Mouse (Mus musculus) spleen, adult 2 months (tissue): ENCODE results near the gene Hba-x. TPM values are rescaled to one million over a fixed set of nuclear protein-coding genes. Genes with fewer than 3 reads are reported as not detected.
"Not testable (repeated sequence)": the region's sequence is repeated elsewhere in the genome, so short reads cannot be mapped to it uniquely, and the experiment has no call there.

Experiments used
- DNase-seq, 2 experiments: peaks; one replicate each; pipeline versions ENCODE4 v3.0.0 to v3.0.0-alpha.2; 2012 to 2021; ENCODE audit warnings: low spot score in 2 of 2, low read depth in 1 of 2
- H3K27ac ChIP-seq: fragments of 200-500 bp; 2 replicates; pipeline ENCODE4 v1.5.1; 2012; ENCODE audit warnings: low read length, inconsistent platforms; ENCODE audit not compliant: insufficient read depth
- H3K27me3 ChIP-seq: fragments of 200-500 bp; 2 replicates; pipeline ENCODE4 v1.6.1; 2012; ENCODE audit warnings: mild to moderate bottlenecking, moderate library complexity, low read length, inconsistent platforms; ENCODE audit not compliant: control insufficient read depth, insufficient read depth
- H3K36me3 ChIP-seq: fragments of 200-500 bp; 2 replicates; pipeline ENCODE4 v1.6.1; 2012; ENCODE audit warnings: mild to moderate bottlenecking, low read length, inconsistent platforms; ENCODE audit not compliant: control insufficient read depth, insufficient read depth
- H3K4me1 ChIP-seq: fragments of 200-500 bp; 2 replicates; pipeline ENCODE4 v1.6.1; 2011; ENCODE audit warnings: inconsistent platforms; ENCODE audit not compliant: control insufficient read depth, insufficient read depth, insufficient read length
- H3K4me3 ChIP-seq: fragments of 200-500 bp; 2 replicates; pipeline ENCODE4 v1.5.1; 2011; ENCODE audit warnings: mild to moderate bottlenecking, inconsistent platforms; ENCODE audit not compliant: insufficient read depth, insufficient read length; ENCODE audit errors: extremely low read depth
- CTCF ChIP-seq: fragments of 200-500 bp; IDR thresholded peaks from 2 replicates; pipeline ENCODE4 v1.5.1; 2011; ENCODE audit warnings: mild to moderate bottlenecking, inconsistent platforms; ENCODE audit not compliant: insufficient read depth, insufficient read length, insufficient replicate concordance; ENCODE audit errors: extremely low read depth
- POLR2A ChIP-seq: fragments of 200-500 bp; IDR thresholded peaks from 2 replicates; pipeline ENCODE4 v1.6.1; 2011; ENCODE audit warnings: low read depth, low read length, inconsistent platforms
- WGBS: fragments of 180-500 bp; shearing (Covaris S2); methylation state at CpG from one replicate; pipeline ENCODE4 v1.1.7; 2018; 5-methylcytosine and 5-hydroxymethylcytosine counted together
- polyA plus RNA-seq: library from polyadenylated mRNA; depleted of rRNA; stranded (reverse); fragments of >200 nt; gene quantifications from 2 replicates; pipeline ENCODE4 v1.2.3, GENCODE M21; 2012

The Hba-x gene
- polyA plus RNA-seq, 1 experiment = 0.21 TPM

DNA sequence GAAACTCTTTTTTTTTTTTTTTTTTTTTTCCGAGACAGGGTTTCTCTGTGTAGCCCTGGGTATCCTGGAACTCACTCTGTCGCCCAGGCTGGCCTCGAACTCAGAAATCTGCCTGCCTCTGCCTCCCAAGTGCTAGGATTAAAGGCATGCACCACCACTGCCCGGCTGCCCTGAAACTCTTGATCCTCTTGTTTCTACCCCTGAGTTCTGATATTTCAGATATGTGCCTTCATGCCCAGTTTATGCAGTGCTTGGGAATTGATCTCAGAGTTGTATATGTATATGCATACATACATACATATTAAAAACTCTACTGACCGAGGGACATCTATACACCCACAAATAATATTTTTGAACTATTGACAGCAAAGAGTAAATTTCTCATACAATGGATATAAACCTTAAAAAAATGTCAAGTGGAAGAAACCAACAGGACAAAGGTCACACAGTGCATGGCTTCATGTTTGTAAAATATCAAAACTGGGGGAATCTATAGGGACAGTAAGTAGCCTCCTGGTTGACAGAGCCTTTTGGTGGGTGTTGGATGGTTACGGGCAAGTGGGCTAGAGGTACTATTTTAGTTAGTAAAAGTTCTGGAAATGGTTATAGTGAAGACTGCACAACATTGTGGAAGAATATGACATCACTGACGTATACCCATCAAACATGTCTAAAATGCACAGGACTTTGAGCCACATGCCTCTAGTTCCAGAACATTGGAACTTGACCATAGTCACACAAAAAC, 9.0 kb downstream of the Hba-x start:
- Histone ChIP-seq H3K4me1 (no peaks in the 10 kb centered on the region), H3K27ac (no peak overlapping the region), H3K27me3 (no peaks in the 10 kb centered on the region), H3K36me3 (no peaks in the 10 kb centered on the region), H3K4me3 (no peak overlapping the region)
- DNase-seq = no peak
- TF ChIP-seq CTCF (no peak), POLR2A (no peak)
- WGBS = 77% methylated on average over 7 of the region's 7 CpGs

DNA sequence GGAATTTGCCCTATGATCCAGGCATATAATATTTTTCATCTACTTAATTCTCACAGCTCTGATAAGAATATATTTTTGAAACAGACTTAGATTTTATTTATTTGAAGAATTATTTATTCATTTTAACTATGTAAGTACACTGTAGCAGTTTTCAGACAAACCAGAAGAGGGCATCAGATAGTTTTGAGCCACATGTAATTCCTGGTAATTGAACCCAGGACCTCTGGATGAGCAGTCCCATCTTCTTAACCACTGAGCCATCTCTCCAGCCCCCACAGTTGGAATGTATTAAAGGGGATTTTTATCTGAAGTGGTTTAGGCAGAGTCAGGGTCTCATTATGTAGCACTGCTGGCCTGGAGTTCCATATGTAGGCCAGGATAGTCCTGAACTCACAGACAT, 9.7 kb downstream of the Hba-x start:
- not testable (repeated sequence) for H3K27me3 ChIP-seq, H3K4me1 ChIP-seq, H3K36me3 ChIP-seq, H3K4me3 ChIP-seq, DNase-seq, H3K27ac ChIP-seq

- H3K27ac ChIP-seq, H3K4me3 ChIP-seq, H3K27me3 ChIP-seq, H3K36me3 ChIP-seq, H3K4me1 ChIP-seq: not testable (repeated sequence)
- TF ChIP-seq CTCF = peak; percentile 52; the same call in 1 of the 2 replicates
- 20% methylated on average over 30 of the region's 33 CpGs for WGBS
- DNase-seq = peak in 1 of 2 experiments; percentile 62
Observed at GRCm38 (mm10) chr11:32286695-32287492, 10.7 kb downstream of the Hba-x start, which contains the start of gene Hbq1b. Gene Hbq1b (plus strand): TSS chr11:32286965.

- Histone ChIP-seq H3K4me3 (no peak overlapping the region), H3K27ac (no peak overlapping the region; the same call in 1 of the 2 replicates), H3K36me3 (no peaks in the 10 kb centered on the region), H3K27me3 (no peaks in the 10 kb centered on the region), H3K4me1 (no peaks in the 10 kb centered on the region)
- DNase-seq = no peak
- 79% methylated on average over 9 of the region's 9 CpGs for WGBS
- TF ChIP-seq POLR2A = no peak
- TF ChIP-seq CTCF = no peak
Observed at GRCm38 (mm10) chr11:32287493-32287825, 11.3 kb downstream of the Hba-x start.

- not testable (repeated sequence) for H3K4me3 ChIP-seq, DNase-seq, H3K27me3 ChIP-seq, H3K27ac ChIP-seq, H3K36me3 ChIP-seq, H3K4me1 ChIP-seq
- WGBS = 74% methylated on average over 4 of the region's 4 CpGs
Observed at GRCm38 (mm10) chr11:32292819-32293218, 16.6 kb downstream of the Hba-x start.

- not testable (repeated sequence) for H3K36me3 ChIP-seq, H3K27ac ChIP-seq, DNase-seq, H3K27me3 ChIP-seq, H3K4me1 ChIP-seq, H3K4me3 ChIP-seq
- 52% methylated on average over 3 of the region's 3 CpGs for WGBS
Observed at GRCm38 (mm10) chr11:32293479-32293878, 17.3 kb downstream of the Hba-x start.

DNA sequence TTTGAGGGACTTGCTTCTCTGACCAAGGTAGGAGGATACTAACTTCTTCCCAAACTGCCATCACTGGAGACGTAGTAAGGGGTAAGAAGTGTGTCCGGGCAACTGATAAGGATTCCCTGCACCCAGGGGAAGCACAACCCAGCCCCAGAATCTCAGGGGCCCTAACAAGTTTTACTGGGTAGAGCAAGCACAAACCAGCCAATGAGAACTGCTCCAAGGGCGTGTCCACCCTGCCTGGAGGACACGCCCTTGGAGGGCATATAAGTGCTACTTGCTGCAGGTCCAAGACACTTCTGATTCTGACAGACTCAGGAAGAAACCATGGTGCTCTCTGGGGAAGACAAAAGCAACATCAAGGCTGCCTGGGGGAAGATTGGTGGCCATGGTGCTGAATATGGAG, 20.0 kb downstream of the Hba-x start, which contains the start of gene Hba-a2:
Hba-a2 (plus strand) TSS at position 287 of the 400 bp plus-strand sequence.
- H3K36me3 ChIP-seq, H3K27me3 ChIP-seq, H3K4me1 ChIP-seq, H3K27ac ChIP-seq, H3K4me3 ChIP-seq, DNase-seq: not testable (repeated sequence)
- WGBS = no CpG with 5 or more reads among the region's 4 CpGs

GRCm38 (mm10) chr11:32297417-32297816, 21.2 kb downstream of the Hba-x start:
- not testable (repeated sequence) for DNase-seq, H3K4me1 ChIP-seq, H3K4me3 ChIP-seq, H3K27me3 ChIP-seq, H3K36me3 ChIP-seq, H3K27ac ChIP-seq
- 39% methylated on average over 2 of the region's 2 CpGs for WGBS
